Mouse (Mus musculus) adrenal gland, postnatal 4 days (tissue): ENCODE results near the gene Tmem245. TPM values are rescaled to one million over a fixed set of nuclear protein-coding genes. Genes with fewer than 3 reads are reported as not detected.

Source experiments
- DNase-seq, 2 experiments: peaks; one replicate each; pipeline ENCODE4 v3.0.0; 2021 to 2022; ENCODE audit warnings: low spot score in 2 of 2, mixed read lengths in 2 of 2
- microRNA-seq: library from miRNA; unstranded; fragments of <30 nt; microRNA quantifications from one replicate; pipeline ENCODE4 v1.2.0, GENCODE M21; 2021
- total RNA-seq, 2 experiments: library from RNA; stranded (reverse); gene quantifications; 2 replicates each; pipeline ENCODE4 v1.2.3; 2021

Tmem245 gene
- total RNA-seq, 2 experiments from 2014 or later = 40.9 to 43.7 TPM

DNA sequence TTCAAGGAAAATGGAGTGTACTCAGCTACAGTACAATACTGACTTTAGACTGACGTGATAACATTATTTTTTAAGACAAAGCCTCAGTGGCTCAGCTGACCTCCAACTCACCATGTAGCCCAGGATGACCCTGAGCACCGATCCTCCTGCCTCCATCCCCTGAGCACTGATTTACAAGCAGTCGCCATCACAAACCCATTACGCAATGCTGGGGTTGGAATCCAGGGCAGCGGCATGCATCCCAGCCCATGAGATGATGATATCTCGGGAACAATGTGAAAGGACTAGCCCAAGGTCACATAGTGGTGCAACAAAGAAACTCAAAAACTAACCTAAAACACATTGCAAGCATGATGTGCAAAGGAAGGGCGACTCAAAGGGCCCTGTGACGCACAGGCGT, 123.0 kb downstream of the Tmem245 start:
- no peak for DNase-seq

DNA sequence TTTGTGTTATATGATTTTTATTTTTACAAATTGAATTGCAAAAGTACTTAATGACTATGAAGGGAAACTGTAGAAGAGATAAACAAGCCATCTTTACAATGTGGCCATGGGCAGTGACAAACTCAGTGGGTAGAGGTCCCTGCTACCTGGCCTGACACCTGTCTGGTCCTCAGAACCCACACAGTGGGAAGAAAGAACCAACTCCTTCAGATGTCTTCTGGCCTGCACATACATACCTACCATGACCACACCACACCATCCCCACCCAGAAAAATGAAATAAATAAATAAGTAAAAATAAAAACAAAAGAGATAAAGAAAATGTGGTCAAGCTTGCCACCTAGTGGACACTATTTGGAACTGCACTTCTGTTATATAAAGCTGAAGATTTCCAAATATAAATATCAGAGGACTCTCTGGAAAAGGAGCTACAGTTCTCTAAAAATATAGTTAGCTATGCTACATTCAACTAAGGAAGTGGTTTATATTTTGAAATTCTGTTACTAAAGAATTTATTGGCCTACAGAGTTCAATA, 127.2 kb downstream of the Tmem245 start:
- no peak for DNase-seq

Small RNA genes within 50 kb of the gene (microRNA-seq; reads per million reads assigned to microRNA genes)
- 114 reads per million, percentile 47 among the genes with 10 or more reads in this experiment for gene Mir32

Other genes starting within 250 kb of the Tmem245 start
- not detected for gene Gm26657, start 207.4 kb downstream of the Tmem245 start, total RNA-seq
- under 1 TPM in 1 of 2 experiments, not detected in 1; 0.34 TPM for gene Actl7b, start 206.0 kb downstream of the Tmem245 start, total RNA-seq
- not detected for gene Actl7a, start 204.0 kb downstream of the Tmem245 start, total RNA-seq
- 10 to 100 TPM; 47.6 to 51.7 TPM for gene Elp1, start 145.1 kb downstream of the Tmem245 start, total RNA-seq
- 10 to 100 TPM; 15.1 to 16.1 TPM for gene Fam206a, start 145.1 kb downstream of the Tmem245 start, total RNA-seq
- gene Ctnnal1, start 82.2 kb downstream of the Tmem245 start, total RNA-seq = 10 to 100 TPM; 33.2 to 34.3 TPM
- under 1 TPM; 0.84 to 0.99 TPM for gene Frrs1l, start 43.0 kb upstream of the Tmem245 start, total RNA-seq
- gene Epb41l4b, start 196.0 kb upstream of the Tmem245 start, total RNA-seq = 1 to 10 TPM; 7.6 to 8.1 TPM